Mouse (Mus musculus): ENCODE results near the gene Krt76. TPM values are rescaled to one million over a fixed set of nuclear protein-coding genes. Genes with fewer than 3 reads are reported as not detected.

The Krt76 gene
- polyA plus RNA-seq, 1 experiment from 2014 or later: not detected

GRCm38 (mm10) chr15:101855732-101856131, 37.0 kb downstream of the Krt76 start:
- no peaks in the 10 kb centered on the region for H3K9me3 ChIP-seq (ENCODE audit: control insufficient read depth, low read length)
- H3K4me1 ChIP-seq (ENCODE audit: control insufficient read depth, insufficient read depth, low read length): peaks cover 6% of the 10 kb centered on the region; the same call in 1 of the 2 replicates
- H3K4me2 ChIP-seq (replicated peaks; ENCODE audit: low read depth, low read length): no peak overlapping the region
- no peak overlapping the region for H3K4me3 ChIP-seq (ENCODE audit: low read length)
- H3K9ac ChIP-seq (ENCODE audit: low read depth, low read length): no peak overlapping the region
- ATAC-seq (ENCODE audit: low FRiP score, low TSS enrichment): no peak
- WGBS: 65% methylated on average over 3 of the region's 3 CpGs
- peaks cover 20% of the 10 kb centered on the region for H3K27me3 ChIP-seq (ENCODE audit: control insufficient read depth, insufficient read depth, low read length)
- H3K27ac ChIP-seq (ENCODE audit: low read depth, low read length): no peak overlapping the region
- no peaks in the 10 kb centered on the region for H3K36me3 ChIP-seq (ENCODE audit: control insufficient read depth, insufficient read depth, low read length)

- H3K4me1 ChIP-seq (ENCODE audit: control insufficient read depth, insufficient read depth, low read length): no peaks in the 10 kb centered on the region
- no peak overlapping the region for H3K4me3 ChIP-seq (ENCODE audit: low read length)
- peaks cover 11% of the 10 kb centered on the region; the same call in 1 of the 2 replicates for H3K27me3 ChIP-seq (ENCODE audit: control insufficient read depth, insufficient read depth, low read length)
- H3K4me2 ChIP-seq (replicated peaks; ENCODE audit: low read depth, low read length): no peak overlapping the region
- no peaks in the 10 kb centered on the region for H3K9me3 ChIP-seq (ENCODE audit: control insufficient read depth, low read length)
- no peak overlapping the region for H3K27ac ChIP-seq (ENCODE audit: low read depth, low read length)
- no peaks in the 10 kb centered on the region for H3K36me3 ChIP-seq (ENCODE audit: control insufficient read depth, insufficient read depth, low read length)
- 24% methylated on average over 5 of the region's 5 CpGs for WGBS
- ATAC-seq (ENCODE audit: low FRiP score, low TSS enrichment): no peak
- no peak overlapping the region for H3K9ac ChIP-seq (ENCODE audit: low read depth, low read length)
Measured at GRCm38 (mm10) chr15:101854294-101854693, 38.4 kb downstream of the Krt76 start.

- no peak overlapping the region for H3K4me3 ChIP-seq (ENCODE audit: low read length)
- no peak overlapping the region for H3K4me2 ChIP-seq (replicated peaks; ENCODE audit: low read depth, low read length)
- H3K9me3 ChIP-seq (ENCODE audit: control insufficient read depth, low read length): no peaks in the 10 kb centered on the region
- WGBS: 15% methylated on average over 5 of the region's 5 CpGs
- ATAC-seq (ENCODE audit: low FRiP score, low TSS enrichment): no peak
- H3K4me1 ChIP-seq (ENCODE audit: control insufficient read depth, insufficient read depth, low read length): no peaks in the 10 kb centered on the region
- H3K27ac ChIP-seq (ENCODE audit: low read depth, low read length): no peak overlapping the region
- H3K27me3 ChIP-seq (ENCODE audit: control insufficient read depth, insufficient read depth, low read length): peaks cover 14% of the 10 kb centered on the region; the same call in 1 of the 2 replicates
- H3K9ac ChIP-seq (ENCODE audit: low read depth, low read length): no peak overlapping the region
- no peaks in the 10 kb centered on the region for H3K36me3 ChIP-seq (ENCODE audit: control insufficient read depth, insufficient read depth, low read length)
Measured at GRCm38 (mm10) chr15:101852571-101852970, 40.1 kb downstream of the Krt76 start.

GRCm38 (mm10) chr15:101850694-101851093, 42.0 kb downstream of the Krt76 start, which contains the start of gene Krt1:
Gene Krt1, minus strand, starts transcription at chr15:101850794.
- Histone ChIP-seq H3K9ac (ENCODE audit: low read depth, low read length) (no peak within 1 kb of the TSS), H3K9me3 (ENCODE audit: control insufficient read depth, low read length) (no peaks in the 10 kb centered on the region), H3K4me3 (ENCODE audit: low read length) (no peak within 1 kb of the TSS), H3K27me3 (ENCODE audit: control insufficient read depth, insufficient read depth, low read length) (peaks cover 17% of the 10 kb centered on the region; the same call in 1 of the 2 replicates), H3K4me1 (ENCODE audit: control insufficient read depth, insufficient read depth, low read length) (no peaks in the 10 kb centered on the region), H3K36me3 (ENCODE audit: control insufficient read depth, insufficient read depth, low read length) (no peaks in the 10 kb centered on the region), H3K27ac (ENCODE audit: low read depth, low read length) (no peak within 1 kb of the TSS), H3K4me2 (replicated peaks; ENCODE audit: low read depth, low read length) (no peak within 1 kb of the TSS)
- 72% methylated on average over 6 of the region's 6 CpGs for WGBS
- ATAC-seq (ENCODE audit: low FRiP score, low TSS enrichment): no peak

GRCm38 (mm10) chr15:101845971-101846403, 46.7 kb downstream of the Krt76 start:
- no peaks in the 10 kb centered on the region for H3K36me3 ChIP-seq (ENCODE audit: control insufficient read depth, insufficient read depth, low read length)
- WGBS: under 1% methylated on average over 36 of the region's 37 CpGs
- peak overlapping the region; percentile 53 for H3K4me3 ChIP-seq (ENCODE audit: low read length)
- H3K4me1 ChIP-seq (ENCODE audit: control insufficient read depth, insufficient read depth, low read length): no peaks in the 10 kb centered on the region
- H3K27ac ChIP-seq (ENCODE audit: low read depth, low read length): no peak overlapping the region
- H3K9ac ChIP-seq (ENCODE audit: low read depth, low read length): peak overlapping the region; percentile 65
- no peaks in the 10 kb centered on the region for H3K9me3 ChIP-seq (ENCODE audit: control insufficient read depth, low read length)
- peaks cover 12% of the 10 kb centered on the region; the same call in 1 of the 2 replicates for H3K27me3 ChIP-seq (ENCODE audit: control insufficient read depth, insufficient read depth, low read length)
- 0 out of 2 replicates have a peak, but pooled peaks have one; percentile 68 for ATAC-seq (ENCODE audit: low FRiP score, low TSS enrichment)
- H3K4me2 ChIP-seq (replicated peaks; ENCODE audit: low read depth, low read length): peak overlapping the region; percentile 83

- Histone ChIP-seq H3K4me3 (ENCODE audit: low read length) (no peak overlapping the region), H3K36me3 (ENCODE audit: control insufficient read depth, insufficient read depth, low read length) (no peaks in the 10 kb centered on the region), H3K4me1 (ENCODE audit: control insufficient read depth, insufficient read depth, low read length) (no peaks in the 10 kb centered on the region), H3K27ac (ENCODE audit: low read depth, low read length) (no peak overlapping the region), H3K9ac (ENCODE audit: low read depth, low read length) (no peak overlapping the region), H3K27me3 (ENCODE audit: control insufficient read depth, insufficient read depth, low read length) (peaks cover 12% of the 10 kb centered on the region; the same call in 1 of the 2 replicates), H3K9me3 (ENCODE audit: control insufficient read depth, low read length) (no peaks in the 10 kb centered on the region), H3K4me2 (replicated peaks; ENCODE audit: low read depth, low read length) (no peak overlapping the region)
- WGBS: 61% methylated on average over 9 of the region's 9 CpGs
- ATAC-seq (ENCODE audit: low FRiP score, low TSS enrichment): no peak
Measured at GRCm38 (mm10) chr15:101843192-101843591, 49.5 kb downstream of the Krt76 start.

GRCm38 (mm10) chr15:101834784-101835328, 57.9 kb downstream of the Krt76 start:
- Histone ChIP-seq H3K27ac (ENCODE audit: low read depth, low read length) (no peak overlapping the region), H3K36me3 (ENCODE audit: control insufficient read depth, insufficient read depth, low read length) (no peaks in the 10 kb centered on the region), H3K4me1 (ENCODE audit: control insufficient read depth, insufficient read depth, low read length) (no peaks in the 10 kb centered on the region), H3K4me3 (ENCODE audit: low read length) (no peak overlapping the region), H3K27me3 (ENCODE audit: control insufficient read depth, insufficient read depth, low read length) (no peaks in the 10 kb centered on the region), H3K4me2 (replicated peaks; ENCODE audit: low read depth, low read length) (no peak overlapping the region), H3K9me3 (ENCODE audit: control insufficient read depth, low read length) (no peaks in the 10 kb centered on the region), H3K9ac (ENCODE audit: low read depth, low read length) (no peak overlapping the region)
- WGBS: 74% methylated on average over 5 of the region's 5 CpGs
- ATAC-seq (ENCODE audit: low FRiP score, low TSS enrichment): no peak

Small RNA genes lying within 50 kb of the gene (microRNA-seq; reads per million reads assigned to microRNA genes)
- gene Gm44356: not detected

Other genes with a start within 250 kb of the Krt76 start
- not detected in 2 replicates for gene Gm5478, start 245.5 kb downstream of the Krt76 start, polyA plus RNA-seq (2014; fragmentation: Nextera tagmentation; extraction: Ambion mirVana)
- gene Krt6b, start 212.6 kb downstream of the Krt76 start, polyA plus RNA-seq (2014; fragmentation: Nextera tagmentation; extraction: Ambion mirVana): not detected in 2 replicates
- not detected in 2 replicates for gene Krt6a, start 198.6 kb downstream of the Krt76 start, polyA plus RNA-seq (2014; fragmentation: Nextera tagmentation; extraction: Ambion mirVana)
- gene Krt5, start 180.0 kb downstream of the Krt76 start, polyA plus RNA-seq (2014; fragmentation: Nextera tagmentation; extraction: Ambion mirVana): not detected in 2 replicates
- not detected in 2 replicates for gene Krt71, start 149.8 kb downstream of the Krt76 start, polyA plus RNA-seq (2014; fragmentation: Nextera tagmentation; extraction: Ambion mirVana)
- gene Krt72, start 106.5 kb downstream of the Krt76 start, polyA plus RNA-seq (2014; fragmentation: Nextera tagmentation; extraction: Ambion mirVana): not detected in 2 replicates
- gene Krt73, start 90.6 kb downstream of the Krt76 start, polyA plus RNA-seq (2014; fragmentation: Nextera tagmentation; extraction: Ambion mirVana): not detected in 2 replicates
- not detected in 2 replicates for gene Krt2, start 74.8 kb downstream of the Krt76 start, polyA plus RNA-seq (2014; fragmentation: Nextera tagmentation; extraction: Ambion mirVana)
- gene Krt1, start 42.1 kb downstream of the Krt76 start, polyA plus RNA-seq (2014; fragmentation: Nextera tagmentation; extraction: Ambion mirVana): 0.93 and 1.8 TPM in 2 replicates
- gene Krt77, start 23.2 kb downstream of the Krt76 start, polyA plus RNA-seq (2014; fragmentation: Nextera tagmentation; extraction: Ambion mirVana): 0.06 TPM in 1 of 2 replicates, not detected in the other
- gene Krt4, start 31.8 kb upstream of the Krt76 start, polyA plus RNA-seq (2014; fragmentation: Nextera tagmentation; extraction: Ambion mirVana): 0.11 and 0.38 TPM in 2 replicates
- gene Krt79, start 47.4 kb upstream of the Krt76 start, polyA plus RNA-seq (2014; fragmentation: Nextera tagmentation; extraction: Ambion mirVana): 0.41 and 0.49 TPM in 2 replicates
- not detected in 2 replicates for gene Krt78, start 61.4 kb upstream of the Krt76 start, polyA plus RNA-seq (2014; fragmentation: Nextera tagmentation; extraction: Ambion mirVana)
- gene Krt8, start 111.6 kb upstream of the Krt76 start, polyA plus RNA-seq (2014; fragmentation: Nextera tagmentation; extraction: Ambion mirVana): 179 and 184 TPM in 2 replicates
- 140 and 164 TPM in 2 replicates for gene Krt18, start 135.3 kb upstream of the Krt76 start, polyA plus RNA-seq (2014; fragmentation: Nextera tagmentation; extraction: Ambion mirVana)
- gene Eif4b, start 180.9 kb upstream of the Krt76 start, polyA plus RNA-seq (2014; fragmentation: Nextera tagmentation; extraction: Ambion mirVana): 85.1 and 139 TPM in 2 replicates
- 39.1 and 46.6 TPM in 2 replicates for gene Tns2, start 207.5 kb upstream of the Krt76 start, polyA plus RNA-seq (2014; fragmentation: Nextera tagmentation; extraction: Ambion mirVana)
- 9.0 and 11.1 TPM in 2 replicates for gene Spryd3, start 243.3 kb upstream of the Krt76 start, polyA plus RNA-seq (2014; fragmentation: Nextera tagmentation; extraction: Ambion mirVana)